Mouse (Mus musculus) myocyte (in vitro differentiated cells): ENCODE measurements around the gene Dpagt1.

Source experiments
- CEBPB ChIP-seq: IDR thresholded peaks from 2 replicates; pipeline ENCODE4 v1.6.1; 2011; ENCODE audit warnings: mild to moderate bottlenecking, moderate library complexity; ENCODE audit not compliant: poor library complexity, insufficient read depth, severe bottlenecking
- E2F4 ChIP-seq: IDR thresholded peaks from one replicate; pipeline ENCODE4 v1.6.1; 2011; ENCODE audit warnings: mild to moderate bottlenecking, control low read depth, moderate library complexity; ENCODE audit not compliant: insufficient read depth
- MAX ChIP-seq: IDR thresholded peaks from one replicate; pipeline ENCODE4 v1.6.1; 2011; ENCODE audit warnings: low read depth, mild to moderate bottlenecking, control low read depth
- MYOG ChIP-seq, 3 experiments: IDR thresholded peaks; one replicate each; pipeline ENCODE4 v1.6.1; 2011; ENCODE audit warnings: control low read depth in 2 of 3, low read depth in 2 of 3, mild to moderate bottlenecking in 2 of 3; ENCODE audit not compliant: insufficient read length in 2 of 3, control insufficient read depth in 1 of 3, insufficient read depth in 1 of 3
- POLR2A ChIP-seq: IDR thresholded peaks from one replicate; pipeline ENCODE4 v1.6.1; 2011; ENCODE audit warnings: low read depth, mild to moderate bottlenecking, control low read depth, moderate library complexity; ENCODE audit not compliant: insufficient read length
- REST ChIP-seq: IDR thresholded peaks from one replicate; pipeline ENCODE4 v1.6.1; 2011; ENCODE audit warnings: mild to moderate bottlenecking, control low read depth, moderate library complexity; ENCODE audit not compliant: insufficient read depth, insufficient read length
- SRF ChIP-seq: IDR thresholded peaks from one replicate; pipeline ENCODE4 v1.6.1; 2011; ENCODE audit warnings: low read depth; ENCODE audit not compliant: control insufficient read depth, insufficient read length
- TCF12 ChIP-seq: IDR thresholded peaks from one replicate; pipeline ENCODE4 v1.6.1; 2011; ENCODE audit warnings: mild to moderate bottlenecking, control low read depth; ENCODE audit not compliant: poor library complexity, insufficient read depth, severe bottlenecking
- TCF3 ChIP-seq: IDR thresholded peaks from one replicate; pipeline ENCODE4 v1.6.1; 2011; ENCODE audit warnings: low read depth, control low read depth; ENCODE audit not compliant: insufficient read length
- USF1 ChIP-seq: IDR thresholded peaks from one replicate; pipeline ENCODE4 v1.6.1; 2011; ENCODE audit warnings: low read depth, mild to moderate bottlenecking, control low read depth, moderate library complexity

GRCm38 (mm10) chr9:44352337-44352736 is 26.5 kb downstream of the Dpagt1 start:
- TF ChIP-seq TCF3 (no peak), CEBPB (no peak), POLR2A (no peak), MAX (no peak), TCF12 (no peak), E2F4 (no peak), SRF (no peak), USF1 (no peak), REST (no peak), MYOG (IDR thresholded peaks at IDR 0.05; ENCODE audit: control insufficient read depth in 1 of 3, insufficient read depth in 1 of 3, insufficient read length in 2 of 3, low read depth in 2 of 3) (no peak)
